Mouse (Mus musculus) erythroblast, embryonic 14.5 days (primary cell): Measurements from ENCODE around the gene Plac1.

Experiments
- GATA1 ChIP-seq: IDR thresholded peaks from 2 replicates; pipeline ENCODE4 v1.6.1; 2012; ENCODE audit warnings: low read length, inconsistent platforms, mixed read lengths
- TAL1 ChIP-seq: IDR thresholded peaks from 3 replicates; pipeline ENCODE4 v1.6.1; 2012; ENCODE audit warnings: low read length, inconsistent platforms, mixed read lengths

DNA sequence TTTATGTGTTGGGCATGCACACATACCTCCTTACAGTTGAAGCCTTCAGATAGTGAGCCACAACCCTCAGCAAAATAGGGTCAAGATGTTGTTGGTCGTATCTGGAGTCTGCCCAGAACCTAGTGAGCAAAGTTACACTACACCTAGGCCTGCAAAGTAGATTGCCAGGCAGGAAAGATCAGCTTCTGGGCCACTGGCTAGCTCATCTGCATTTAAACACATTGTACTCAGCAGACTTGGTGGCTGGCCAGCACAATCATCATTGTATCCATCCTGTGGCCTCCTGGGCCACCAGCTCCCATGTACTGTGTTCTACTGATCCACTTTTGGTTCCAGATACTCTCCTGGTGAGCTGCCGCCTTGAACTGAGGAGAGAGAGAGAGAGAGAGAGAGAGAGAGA is 102.8 kb downstream of the Plac1 start:
- TF ChIP-seq TAL1 (no peak), GATA1 (no peak)
